Mouse (Mus musculus): Measurements from ENCODE around the gene Ncam1.

GRCm38 (mm10) chr9:49796618-49797507 is 1.9 kb downstream of the Ncam1 start:
- TF ChIP-seq CTCF (IDR thresholded peaks at IDR 0.05; ENCODE audit: low read depth, low read length) (no peak), GATA1 (IDR thresholded peaks at IDR 0.05; ENCODE audit: borderline replicate concordance, low read length) (no peak), TAL1 (conservative IDR thresholded peaks at IDR 0.05; ENCODE audit: low read depth, low read length) (no peak), GATA2 (IDR thresholded peaks at IDR 0.05; ENCODE audit: borderline replicate concordance, low read depth, low read length) (no peak), POLR2AphosphoS5 (IDR thresholded peaks at IDR 0.05; ENCODE audit: insufficient replicate concordance, low read depth, low read length) (no peak)
